Mouse (Mus musculus) lung, embryonic 16.5 days (tissue): ENCODE measurements around the gene Gm20696. TPM values are rescaled to one million over a fixed set of nuclear protein-coding genes. Genes with fewer than 3 reads are reported as not detected.

Experiments used
- ATAC-seq: fragments of 200-750 bp; cut with Nextera tagmentation; 2 replicates; pipeline ENCODE4 v1.8.0; 2017; ENCODE audit warnings: low read depth, mild to moderate bottlenecking, moderate library complexity
- H3K27ac ChIP-seq: fragments of 300-500 bp; sonication (generic); 2 replicates; pipeline ENCODE4 v1.5.1; 2014; ENCODE audit warnings: mild to moderate bottlenecking, control low read depth, low read length
- H3K27me3 ChIP-seq: fragments of 300-500 bp; sonication (generic); 2 replicates; pipeline ENCODE4 v1.6.1; 2014; ENCODE audit warnings: low read depth, low read length, mixed read lengths; ENCODE audit not compliant: control insufficient read depth, insufficient read depth
- H3K36me3 ChIP-seq: fragments of 300-500 bp; sonication (generic); 2 replicates; pipeline ENCODE4 v1.6.1; 2014; ENCODE audit warnings: low read length; ENCODE audit not compliant: control insufficient read depth, insufficient read depth
- H3K4me1 ChIP-seq: fragments of 300-500 bp; sonication (generic); replicated peaks from 2 replicates; pipeline ENCODE4 v1.6.1; 2014; ENCODE audit warnings: low read length, mixed read lengths; ENCODE audit not compliant: control insufficient read depth, insufficient read depth
- H3K4me2 ChIP-seq: fragments of 300-500 bp; sonication (generic); 2 replicates; pipeline ENCODE4 v1.6.1; 2014; ENCODE audit warnings: low read depth, low read length, control low read depth
- H3K4me3 ChIP-seq: fragments of 300-500 bp; sonication (generic); 2 replicates; pipeline ENCODE4 v1.5.1; 2014; ENCODE audit warnings: mild to moderate bottlenecking, low read length, control low read depth
- H3K9ac ChIP-seq: fragments of 300-500 bp; sonication (generic); 2 replicates; pipeline ENCODE4 v1.6.1; 2014; ENCODE audit warnings: low read length, control low read depth
- H3K9me3 ChIP-seq: fragments of 300-500 bp; sonication (generic); 2 replicates; pipeline ENCODE4 v1.6.1; 2016; ENCODE audit warnings: low read length; ENCODE audit not compliant: control insufficient read depth
- WGBS: fragments of 180-500 bp; shearing (Covaris S2); extraction: QIAGEN DNeasy Blood & Tissue Kit; methylation state at CpG from one replicate; pipeline ENCODE4 v1.1.7; 2014; 5-methylcytosine and 5-hydroxymethylcytosine counted together
- polyA plus RNA-seq: library from polyadenylated mRNA; unstranded; fragments of >200 nt; fragmentation: Nextera tagmentation; extraction: Ambion mirVana; gene quantifications from 2 replicates; pipeline ENCODE4 v1.2.1, GENCODE M21; 2015

Gm20696 gene
- polyA plus RNA-seq, 1 experiment from 2014 or later = 2.3 TPM

DNA sequence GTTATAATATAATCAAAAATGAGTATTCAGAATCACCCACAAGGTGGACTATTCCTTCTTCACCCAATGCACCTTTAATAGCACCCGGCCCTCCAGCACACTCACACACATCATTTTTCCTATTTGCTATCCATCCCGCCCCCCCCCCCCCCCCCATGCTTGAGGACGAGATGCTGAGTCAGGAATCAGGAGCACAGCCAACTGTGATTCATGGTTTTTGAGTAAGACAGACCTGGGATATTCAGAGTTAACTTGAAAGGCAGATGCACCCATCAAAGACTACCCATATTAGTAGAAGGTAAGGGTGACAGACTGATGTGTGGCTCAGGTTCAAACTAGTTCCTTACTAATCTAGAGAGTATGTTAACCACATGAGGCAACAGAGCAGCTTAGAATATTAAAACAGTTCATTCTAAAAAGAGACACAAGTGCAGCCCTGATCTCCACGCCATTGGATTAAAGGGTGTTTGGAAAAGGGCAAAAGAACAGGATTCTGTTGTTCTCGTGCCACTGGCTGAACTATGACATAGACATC lies 417.0 kb downstream of the Gm20696 start:
- WGBS = 67% methylated on average over 5 of the region's 5 CpGs
- Histone ChIP-seq H3K27me3 (no peaks in the 10 kb centered on the region), H3K4me3 (no peak overlapping the region), H3K36me3 (no peaks in the 10 kb centered on the region; the same call in 1 of the 2 replicates), H3K27ac (no peak overlapping the region), H3K9me3 (no peaks in the 10 kb centered on the region), H3K4me1 (no peaks in the 10 kb centered on the region), H3K4me2 (no peak overlapping the region), H3K9ac (no peak overlapping the region)
- ATAC-seq = no peak

DNA sequence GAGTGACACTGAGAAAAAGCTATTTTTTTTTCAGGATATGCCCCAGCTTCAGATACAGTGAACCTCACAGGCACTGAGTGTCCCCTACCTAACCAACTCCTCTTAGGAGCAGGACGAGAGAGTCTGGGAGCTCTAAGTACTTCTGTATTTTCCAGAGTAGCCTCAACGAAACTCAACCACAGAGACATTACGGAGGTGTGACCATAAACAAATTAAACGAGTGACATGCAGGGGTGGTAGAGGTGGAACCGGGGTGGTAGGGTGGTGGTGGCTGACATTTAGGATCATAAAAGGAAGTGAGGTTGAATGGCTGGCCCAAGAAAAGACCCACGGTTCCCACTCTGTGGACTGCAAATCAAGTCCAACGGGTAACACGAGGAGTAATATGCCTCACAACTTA lies 418.2 kb downstream of the Gm20696 start:
- Histone ChIP-seq H3K9me3 (no peaks in the 10 kb centered on the region), H3K4me1 (no peaks in the 10 kb centered on the region), H3K4me2 (no peak overlapping the region), H3K27ac (no peak overlapping the region), H3K36me3 (no peaks in the 10 kb centered on the region; the same call in 1 of the 2 replicates), H3K4me3 (no peak overlapping the region), H3K9ac (no peak overlapping the region), H3K27me3 (no peaks in the 10 kb centered on the region)
- no peak for ATAC-seq
- WGBS = 67% methylated on average over 8 of the region's 8 CpGs

DNA sequence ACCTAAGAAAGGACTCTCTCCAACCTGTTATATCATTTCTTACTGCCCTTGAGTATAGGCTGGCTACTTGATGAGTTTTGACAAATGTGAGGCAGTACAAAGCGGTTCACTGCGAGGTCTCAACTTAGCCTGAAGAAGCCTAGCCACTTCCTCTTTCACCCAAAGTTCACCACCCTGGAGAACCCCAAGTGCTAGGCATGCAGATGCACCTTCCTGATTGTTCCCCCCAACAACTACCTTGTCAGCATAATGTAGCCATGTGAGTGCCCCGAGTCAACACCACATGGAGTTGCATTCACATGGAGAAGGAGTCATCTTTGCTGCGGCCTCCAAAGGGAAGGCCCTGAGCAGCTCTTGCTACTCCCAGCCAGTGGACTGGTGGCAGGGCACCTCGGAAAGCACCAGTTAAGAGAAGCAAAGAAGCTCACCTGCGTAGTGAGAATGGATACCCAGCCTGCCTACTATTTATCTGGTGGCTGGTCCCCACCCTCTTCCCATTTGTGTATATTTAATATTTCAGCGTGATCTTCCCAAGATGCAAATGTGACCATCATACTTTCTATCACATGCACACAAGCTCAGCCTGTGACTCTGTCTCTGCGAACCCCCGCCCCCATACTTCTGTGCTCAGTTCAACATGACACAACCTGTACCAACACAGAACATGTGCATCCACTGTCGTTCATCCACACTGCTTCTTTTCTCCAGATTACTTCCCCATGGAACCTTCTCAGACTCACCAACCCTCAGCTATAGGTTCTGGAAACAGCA lies 424.8 kb downstream of the Gm20696 start:
- Histone ChIP-seq H3K4me2 (no peak overlapping the region), H3K27me3 (no peaks in the 10 kb centered on the region), H3K4me3 (no peak overlapping the region), H3K36me3 (no peaks in the 10 kb centered on the region; the same call in 1 of the 2 replicates), H3K4me1 (no peaks in the 10 kb centered on the region), H3K9ac (no peak overlapping the region), H3K9me3 (no peaks in the 10 kb centered on the region), H3K27ac (no peak overlapping the region)
- ATAC-seq = no peak
- WGBS = 93% methylated on average over 10 of the region's 10 CpGs

DNA sequence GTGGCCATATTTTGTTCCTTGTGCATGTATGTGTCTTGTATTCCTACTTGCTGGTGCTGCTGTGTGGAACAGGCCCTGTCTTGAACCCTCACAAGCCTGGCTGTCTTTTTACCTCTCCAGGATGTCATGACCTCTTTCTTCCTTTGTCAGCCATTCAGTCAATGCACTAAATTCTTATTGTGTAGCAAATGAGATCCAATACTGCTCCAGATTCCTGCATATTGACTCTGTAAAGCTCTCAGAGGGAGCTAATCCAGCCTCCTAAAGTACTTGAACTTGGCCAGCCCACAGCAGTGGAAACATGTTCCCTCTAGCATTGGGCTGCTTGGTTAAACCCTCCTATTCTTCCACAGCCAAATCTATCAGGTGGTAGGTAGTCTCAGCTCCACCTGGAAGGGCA lies 425.8 kb downstream of the Gm20696 start:
- H3K9me3 ChIP-seq = no peaks in the 10 kb centered on the region
- H3K4me2 ChIP-seq = no peak overlapping the region
- no peak for ATAC-seq
- no peaks in the 10 kb centered on the region for H3K36me3 ChIP-seq
- H3K4me3 ChIP-seq = no peak overlapping the region
- H3K9ac ChIP-seq = no peak overlapping the region
- H3K27me3 ChIP-seq = no peaks in the 10 kb centered on the region
- H3K27ac ChIP-seq = no peak overlapping the region
- no peaks in the 10 kb centered on the region for H3K4me1 ChIP-seq

DNA sequence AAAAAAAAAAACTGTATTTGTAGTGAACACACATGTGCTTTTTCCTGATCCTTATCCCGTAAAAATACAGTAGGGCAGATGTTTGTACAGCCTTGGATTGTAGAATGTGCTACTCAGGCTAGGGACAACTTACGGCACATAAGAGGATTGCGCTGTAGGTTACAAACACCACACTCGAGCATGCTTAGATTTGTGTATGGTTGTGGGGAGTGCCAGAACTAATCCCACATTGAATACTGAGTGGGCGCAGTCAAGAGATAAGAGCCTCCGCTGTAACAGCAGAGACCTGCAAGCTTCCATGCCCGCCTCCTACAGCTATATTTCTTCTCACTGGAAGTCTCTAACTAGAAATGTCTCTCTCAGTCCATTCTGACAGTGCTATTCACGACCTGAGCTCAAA lies 431.0 kb downstream of the Gm20696 start:
- Histone ChIP-seq H3K9ac (no peak overlapping the region), H3K4me2 (no peak overlapping the region), H3K9me3 (no peaks in the 10 kb centered on the region), H3K27me3 (no peaks in the 10 kb centered on the region), H3K4me1 (no peaks in the 10 kb centered on the region), H3K36me3 (no peaks in the 10 kb centered on the region), H3K4me3 (no peak overlapping the region), H3K27ac (no peak overlapping the region)
- ATAC-seq = no peak
- 52% methylated on average over 8 of the region's 8 CpGs for WGBS

DNA sequence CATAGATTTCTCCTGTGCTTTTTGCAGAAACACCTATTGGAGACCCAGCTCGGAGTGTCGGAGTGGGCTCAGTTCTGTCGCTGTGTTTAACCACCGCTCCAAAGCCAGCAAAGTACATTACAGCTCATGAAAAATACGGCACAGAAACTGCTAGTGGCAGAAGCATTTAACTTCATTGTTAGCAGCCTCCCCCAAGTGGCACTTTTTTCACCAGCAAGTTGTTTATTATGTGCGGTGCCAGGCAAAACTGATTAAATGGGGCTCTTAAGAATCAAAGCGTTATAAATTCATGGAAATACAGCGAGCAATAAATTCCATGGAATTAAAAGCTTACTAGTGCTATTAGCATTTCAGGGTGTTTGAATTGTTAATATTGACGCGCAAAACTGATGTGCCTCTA lies 433.2 kb downstream of the Gm20696 start:
- Histone ChIP-seq H3K4me3 (no peak overlapping the region), H3K36me3 (no peaks in the 10 kb centered on the region), H3K27me3 (no peaks in the 10 kb centered on the region), H3K9me3 (no peaks in the 10 kb centered on the region), H3K27ac (no peak overlapping the region), H3K4me2 (no peak overlapping the region), H3K4me1 (no peaks in the 10 kb centered on the region), H3K9ac (no peak overlapping the region)
- WGBS = 89% methylated on average over 10 of the region's 10 CpGs
- no peak for ATAC-seq

DNA sequence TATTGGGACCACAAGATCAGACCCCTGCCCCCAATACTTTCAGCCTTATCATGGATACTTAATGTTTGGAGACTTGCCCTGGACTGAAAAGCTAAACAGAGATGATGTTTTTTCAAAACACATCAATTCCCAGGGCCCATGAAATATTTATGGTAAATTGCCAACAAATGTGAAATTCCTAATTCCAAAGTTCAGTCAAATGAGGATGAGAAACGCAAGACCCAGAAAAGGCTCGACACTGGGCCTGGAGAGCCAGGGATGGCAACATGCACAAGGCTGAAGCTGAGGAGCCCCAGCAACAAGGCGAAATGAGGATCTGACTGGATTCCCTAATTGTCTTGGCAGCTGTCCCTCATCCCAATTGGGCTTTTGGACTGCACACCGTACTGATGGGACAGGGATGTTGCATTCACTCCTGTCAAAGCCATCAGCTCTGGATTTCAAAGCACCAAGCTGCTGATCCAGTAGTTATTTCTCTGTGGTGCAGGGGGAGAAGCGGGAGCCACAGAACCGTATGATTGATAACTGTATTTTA lies 438.2 kb downstream of the Gm20696 start:
- 62% methylated on average over 6 of the region's 6 CpGs for WGBS
- Histone ChIP-seq H3K9me3 (no peaks in the 10 kb centered on the region), H3K4me3 (no peak overlapping the region), H3K9ac (no peak overlapping the region), H3K27ac (no peak overlapping the region), H3K36me3 (no peaks in the 10 kb centered on the region), H3K4me1 (no peaks in the 10 kb centered on the region), H3K27me3 (no peaks in the 10 kb centered on the region), H3K4me2 (no peak overlapping the region)
- ATAC-seq = no peak

DNA sequence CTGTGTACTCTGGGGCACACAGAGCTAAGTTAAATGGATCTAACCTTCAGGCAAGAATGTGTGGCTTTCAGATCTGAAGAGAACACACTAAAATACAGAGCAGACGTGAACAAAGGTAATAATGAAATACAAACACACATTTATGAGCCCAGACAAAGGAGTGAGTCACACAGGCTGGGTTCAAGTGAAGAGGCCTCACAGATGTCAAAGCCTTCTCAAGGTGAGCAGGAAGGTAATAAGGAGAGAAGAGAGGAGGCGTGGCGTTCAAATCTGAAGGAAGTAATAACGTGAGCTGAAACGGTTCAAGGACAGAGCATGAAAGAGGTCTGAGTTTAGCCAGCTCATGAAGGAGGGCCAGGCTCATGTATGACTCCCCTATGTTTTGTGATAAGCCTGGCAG lies 445.4 kb downstream of the Gm20696 start:
- no peak overlapping the region for H3K4me2 ChIP-seq
- no peaks in the 10 kb centered on the region for H3K27me3 ChIP-seq
- H3K4me3 ChIP-seq = no peak overlapping the region
- no peak overlapping the region for H3K9ac ChIP-seq
- H3K27ac ChIP-seq = no peak overlapping the region
- no peaks in the 10 kb centered on the region for H3K4me1 ChIP-seq
- no peaks in the 10 kb centered on the region for H3K36me3 ChIP-seq
- no peak for ATAC-seq
- 77% methylated on average over 5 of the region's 5 CpGs for WGBS
- no peaks in the 10 kb centered on the region for H3K9me3 ChIP-seq

DNA sequence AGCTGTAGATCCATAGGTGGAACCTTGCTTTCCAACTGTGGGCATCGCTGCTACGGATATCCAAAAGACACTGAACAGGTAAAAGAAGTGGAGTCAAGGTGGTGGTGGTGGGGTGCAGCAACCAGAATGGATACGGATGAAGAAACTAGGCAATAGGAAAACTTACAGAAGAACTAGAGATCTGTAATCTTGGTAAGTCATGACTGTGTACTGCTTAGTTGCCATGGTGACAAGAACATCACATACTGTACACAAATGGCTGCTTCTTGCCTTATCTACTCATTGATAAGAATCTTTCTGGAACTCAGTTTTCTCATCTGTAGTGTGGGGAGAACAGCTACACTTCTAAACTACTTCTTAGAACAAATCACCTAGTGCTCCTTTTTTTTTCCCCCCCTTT lies 446.1 kb downstream of the Gm20696 start:
- Histone ChIP-seq H3K4me2 (no peak overlapping the region), H3K36me3 (no peaks in the 10 kb centered on the region), H3K9ac (no peak overlapping the region), H3K27ac (no peak overlapping the region), H3K9me3 (no peaks in the 10 kb centered on the region), H3K4me1 (no peaks in the 10 kb centered on the region), H3K27me3 (no peaks in the 10 kb centered on the region), H3K4me3 (no peak overlapping the region)
- 96% methylated on average over 3 of the region's 3 CpGs for WGBS
- no peak for ATAC-seq
